Mouse (Mus musculus) myocyte (in vitro differentiated cells): ENCODE measurements around the gene Uts2b. TPM values are rescaled to one million over a fixed set of nuclear protein-coding genes. Genes with fewer than 3 reads are reported as not detected.

Experiments
- H3K27me3 ChIP-seq: one replicate; pipeline ENCODE4 v1.6.1; 2011; ENCODE audit not compliant: control insufficient read depth, insufficient read depth, insufficient read length
- H3K36me3 ChIP-seq: one replicate; pipeline ENCODE4 v1.6.1; 2011; ENCODE audit not compliant: control insufficient read depth, insufficient read depth
- H3K4me2 ChIP-seq: one replicate; pipeline ENCODE4 v1.6.1; 2011; ENCODE audit warnings: low read depth, control low read depth
- H3K4me3 ChIP-seq: one replicate; pipeline ENCODE4 v1.5.1; 2011; ENCODE audit warnings: mild to moderate bottlenecking, control low read depth, moderate library complexity
- H3K79me2 ChIP-seq: one replicate; pipeline ENCODE4 v1.6.1; 2011; ENCODE audit not compliant: control insufficient read depth, insufficient read depth
- H3ac ChIP-seq: one replicate; pipeline ENCODE4 v1.6.1; 2011; ENCODE audit not compliant: control insufficient read depth, insufficient read length
- CEBPB ChIP-seq: IDR thresholded peaks from 2 replicates; pipeline ENCODE4 v1.6.1; 2011; ENCODE audit warnings: mild to moderate bottlenecking, moderate library complexity; ENCODE audit not compliant: poor library complexity, insufficient read depth, severe bottlenecking
- E2F4 ChIP-seq: IDR thresholded peaks from one replicate; pipeline ENCODE4 v1.6.1; 2011; ENCODE audit warnings: mild to moderate bottlenecking, control low read depth, moderate library complexity; ENCODE audit not compliant: insufficient read depth
- MAX ChIP-seq: IDR thresholded peaks from one replicate; pipeline ENCODE4 v1.6.1; 2011; ENCODE audit warnings: low read depth, mild to moderate bottlenecking, control low read depth
- MYOD1 ChIP-seq, 3 experiments: IDR thresholded peaks; one replicate each; pipeline ENCODE4 v1.6.1; 2011; ENCODE audit warnings: control low read depth in 2 of 3, low read depth in 2 of 3, mild to moderate bottlenecking in 2 of 3, moderate library complexity in 1 of 3; ENCODE audit not compliant: insufficient read length in 2 of 3, control insufficient read depth in 1 of 3
- MYOG ChIP-seq, 3 experiments: IDR thresholded peaks; one replicate each; pipeline ENCODE4 v1.6.1; 2011; ENCODE audit warnings: control low read depth in 2 of 3, low read depth in 2 of 3, mild to moderate bottlenecking in 2 of 3; ENCODE audit not compliant: insufficient read length in 2 of 3, control insufficient read depth in 1 of 3, insufficient read depth in 1 of 3
- POLR2A ChIP-seq: IDR thresholded peaks from one replicate; pipeline ENCODE4 v1.6.1; 2011; ENCODE audit warnings: low read depth, mild to moderate bottlenecking, control low read depth, moderate library complexity; ENCODE audit not compliant: insufficient read length
- POLR2AphosphoS2 ChIP-seq: IDR thresholded peaks from one replicate; pipeline ENCODE4 v1.6.1; 2011; ENCODE audit warnings: low read depth, control low read depth; ENCODE audit not compliant: insufficient read length
- REST ChIP-seq: IDR thresholded peaks from one replicate; pipeline ENCODE4 v1.6.1; 2011; ENCODE audit warnings: mild to moderate bottlenecking, control low read depth, moderate library complexity; ENCODE audit not compliant: insufficient read depth, insufficient read length
- SRF ChIP-seq: IDR thresholded peaks from one replicate; pipeline ENCODE4 v1.6.1; 2011; ENCODE audit warnings: low read depth; ENCODE audit not compliant: control insufficient read depth, insufficient read length
- TCF12 ChIP-seq: IDR thresholded peaks from one replicate; pipeline ENCODE4 v1.6.1; 2011; ENCODE audit warnings: mild to moderate bottlenecking, control low read depth; ENCODE audit not compliant: poor library complexity, insufficient read depth, severe bottlenecking
- TCF3 ChIP-seq: IDR thresholded peaks from one replicate; pipeline ENCODE4 v1.6.1; 2011; ENCODE audit warnings: low read depth, control low read depth; ENCODE audit not compliant: insufficient read length
- USF1 ChIP-seq: IDR thresholded peaks from one replicate; pipeline ENCODE4 v1.6.1; 2011; ENCODE audit warnings: low read depth, mild to moderate bottlenecking, control low read depth, moderate library complexity
- polyA plus RNA-seq: library from polyadenylated mRNA; unstranded; fragments of >200 nt; fragmentation: generic; extraction: Trizol; gene quantifications from one replicate; pipeline ENCODE4 v1.2.1, GENCODE M21; 2012; ENCODE audit warnings: missing spikeins

Uts2b gene
- polyA plus RNA-seq, 1 experiment = not detected

- Histone ChIP-seq H3K36me3 (no peaks in the 10 kb centered on the region), H3ac (no peak overlapping the region), H3K4me3 (no peak overlapping the region), H3K79me2 (no peaks in the 10 kb centered on the region), H3K4me2 (no peak overlapping the region), H3K27me3 (no peaks in the 10 kb centered on the region)
- TF ChIP-seq TCF3 = no peak
- no peak for TF ChIP-seq E2F4
- TF ChIP-seq MAX = no peak
- no peak for TF ChIP-seq SRF
- no peak for TF ChIP-seq MYOD1 (IDR thresholded peaks at IDR 0.05; ENCODE audit: control insufficient read depth in 1 of 3, insufficient read length in 2 of 3, low read depth in 2 of 3)
- no peak for TF ChIP-seq TCF12
- no peak for TF ChIP-seq CEBPB
- no peak for TF ChIP-seq POLR2AphosphoS2
- TF ChIP-seq MYOG (IDR thresholded peaks at IDR 0.05; ENCODE audit: control insufficient read depth in 1 of 3, insufficient read depth in 1 of 3, insufficient read length in 2 of 3, low read depth in 2 of 3) = no peak
- no peak for TF ChIP-seq USF1
- no peak for TF ChIP-seq REST
- TF ChIP-seq POLR2A = no peak
Measured at GRCm38 (mm10) chr16:27376556-27376955, 6.5 kb upstream of the Uts2b start.

GRCm38 (mm10) chr16:27375318-27375717 is 5.3 kb upstream of the Uts2b start:
- Histone ChIP-seq H3ac (no peak overlapping the region), H3K36me3 (no peaks in the 10 kb centered on the region), H3K4me2 (no peak overlapping the region), H3K4me3 (no peak overlapping the region), H3K27me3 (no peaks in the 10 kb centered on the region), H3K79me2 (no peaks in the 10 kb centered on the region)
- TF ChIP-seq SRF = no peak
- no peak for TF ChIP-seq POLR2A
- TF ChIP-seq POLR2AphosphoS2 = no peak
- no peak for TF ChIP-seq CEBPB
- no peak for TF ChIP-seq MAX
- no peak for TF ChIP-seq USF1
- no peak for TF ChIP-seq TCF12
- TF ChIP-seq MYOD1 (IDR thresholded peaks at IDR 0.05; ENCODE audit: control insufficient read depth in 1 of 3, insufficient read length in 2 of 3, low read depth in 2 of 3) = no peak
- no peak for TF ChIP-seq E2F4
- no peak for TF ChIP-seq TCF3
- TF ChIP-seq REST = no peak
- no peak for TF ChIP-seq MYOG (IDR thresholded peaks at IDR 0.05; ENCODE audit: control insufficient read depth in 1 of 3, insufficient read depth in 1 of 3, insufficient read length in 2 of 3, low read depth in 2 of 3)

DNA sequence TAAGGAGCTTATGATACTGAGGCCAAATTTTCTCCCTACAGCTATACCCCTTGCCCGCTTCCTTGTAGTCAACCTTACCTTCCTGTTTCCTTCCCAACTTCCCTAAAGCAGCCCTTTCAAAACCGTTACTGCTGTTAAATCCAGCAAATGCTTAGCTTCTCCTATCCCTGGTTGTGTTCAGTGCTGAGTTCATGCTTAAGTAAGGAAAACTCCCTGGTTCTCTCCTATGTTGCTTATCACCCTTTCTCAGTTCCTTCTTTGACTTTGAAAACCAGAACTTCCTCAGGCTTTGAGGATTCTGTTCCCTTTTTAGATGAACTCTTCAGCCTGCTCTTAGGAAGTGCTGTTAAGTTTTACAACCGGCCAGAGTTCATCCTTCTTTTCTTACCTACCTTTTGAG is 4.1 kb upstream of the Uts2b start:
- H3K4me3 ChIP-seq = no peak overlapping the region
- H3K27me3 ChIP-seq = no peaks in the 10 kb centered on the region
- no peaks in the 10 kb centered on the region for H3K79me2 ChIP-seq
- TF ChIP-seq USF1 = no peak
- no peak for TF ChIP-seq E2F4
- TF ChIP-seq SRF = no peak
- no peak for TF ChIP-seq TCF12
- TF ChIP-seq MYOD1 (IDR thresholded peaks at IDR 0.05; ENCODE audit: control insufficient read depth in 1 of 3, insufficient read length in 2 of 3, low read depth in 2 of 3) = no peak
- TF ChIP-seq CEBPB = no peak
- TF ChIP-seq REST = no peak
- no peak for TF ChIP-seq MAX
- no peak for TF ChIP-seq POLR2AphosphoS2
- no peak for TF ChIP-seq MYOG (IDR thresholded peaks at IDR 0.05; ENCODE audit: control insufficient read depth in 1 of 3, insufficient read depth in 1 of 3, insufficient read length in 2 of 3, low read depth in 2 of 3)
- TF ChIP-seq POLR2A = no peak
- TF ChIP-seq TCF3 = no peak
- no peaks in the 10 kb centered on the region for H3K36me3 ChIP-seq
- H3K4me2 ChIP-seq = no peak overlapping the region
- H3ac ChIP-seq = no peak overlapping the region

DNA sequence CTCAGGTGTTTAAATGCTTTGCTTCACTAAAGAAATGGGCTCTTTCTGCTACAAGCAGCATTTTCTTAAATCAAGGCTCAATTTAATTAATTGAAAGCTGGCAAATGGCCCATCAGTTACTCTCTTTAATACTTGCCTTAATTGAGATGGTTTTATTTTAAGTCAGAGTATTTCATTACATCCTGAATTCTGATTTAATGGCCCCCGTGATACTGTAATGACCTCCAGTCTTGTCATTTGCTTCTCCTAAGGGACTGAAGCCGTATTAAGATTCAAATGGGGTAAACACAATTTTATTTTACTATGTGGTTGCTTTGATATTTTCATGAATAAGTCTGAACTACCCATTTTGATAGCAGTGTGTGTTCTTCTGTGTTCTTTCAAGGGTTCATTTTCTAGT is 661 bp upstream of the Uts2b start:
- H3K4me3 ChIP-seq = no peak overlapping the region
- TF ChIP-seq E2F4 = no peak
- no peak for TF ChIP-seq MYOD1 (IDR thresholded peaks at IDR 0.05; ENCODE audit: control insufficient read depth in 1 of 3, insufficient read length in 2 of 3, low read depth in 2 of 3)
- TF ChIP-seq TCF3 = no peak
- TF ChIP-seq POLR2AphosphoS2 = no peak
- no peak for TF ChIP-seq TCF12
- TF ChIP-seq MAX = no peak
- no peak for TF ChIP-seq REST
- TF ChIP-seq POLR2A = no peak
- TF ChIP-seq USF1 = no peak
- no peaks in the 10 kb centered on the region for H3K27me3 ChIP-seq
- H3K79me2 ChIP-seq = no peaks in the 10 kb centered on the region
- no peaks in the 10 kb centered on the region for H3K36me3 ChIP-seq
- no peak overlapping the region for H3K4me2 ChIP-seq
- no peak overlapping the region for H3ac ChIP-seq
